Mouse (Mus musculus) midbrain, postnatal 0 days (tissue): ENCODE results near the gene Mbnl2. TPM values are rescaled to one million over a fixed set of nuclear protein-coding genes. Genes with fewer than 3 reads are reported as not detected.

Source experiments
- ATAC-seq: fragments of 200-750 bp; cut with Nextera tagmentation; 2 replicates; pipeline ENCODE4 v1.8.0; 2017; ENCODE audit warnings: moderate number of reproducible peaks, mild to moderate bottlenecking, moderate TSS enrichment, moderate library complexity; ENCODE audit not compliant: low FRiP score
- DNase-seq: peaks from one replicate; pipeline ENCODE4 v3.0.0-alpha.2; 2015; ENCODE audit warnings: low spot score
- H3K27ac ChIP-seq: fragments of 300-500 bp; sonication (generic); 2 replicates; pipeline ENCODE4 v1.5.1; 2014; ENCODE audit warnings: low read depth, mild to moderate bottlenecking, low read length, mixed read lengths
- H3K27me3 ChIP-seq: fragments of 300-500 bp; sonication (generic); 2 replicates; pipeline ENCODE4 v1.6.1; 2014; ENCODE audit warnings: low read length, control low read depth, mixed read lengths; ENCODE audit not compliant: insufficient read depth
- H3K36me3 ChIP-seq: fragments of 300-500 bp; sonication (generic); 2 replicates; pipeline ENCODE4 v1.6.1; 2014; ENCODE audit warnings: low read length, control low read depth, mixed read lengths; ENCODE audit not compliant: insufficient read depth
- H3K4me1 ChIP-seq: fragments of 300-500 bp; sonication (generic); 2 replicates; pipeline ENCODE4 v1.6.1; 2014; ENCODE audit warnings: mild to moderate bottlenecking, control low read depth, antibody characterized with exemption, low read length, mixed read lengths; ENCODE audit not compliant: insufficient read depth
- H3K4me2 ChIP-seq: fragments of 300-500 bp; sonication (generic); 2 replicates; pipeline ENCODE4 v1.6.1; 2014; ENCODE audit warnings: low read depth, mild to moderate bottlenecking, low read length, mixed read lengths; ENCODE audit not compliant: poor library complexity, severe bottlenecking
- H3K4me3 ChIP-seq: fragments of 300-500 bp; sonication (generic); 2 replicates; pipeline ENCODE4 v1.5.1; 2014; ENCODE audit warnings: low read depth, mild to moderate bottlenecking, low read length, moderate library complexity
- H3K9ac ChIP-seq: fragments of 300-500 bp; sonication (generic); replicated peaks from 2 replicates; pipeline ENCODE4 v1.6.1; 2014; ENCODE audit warnings: mild to moderate bottlenecking, low read length, moderate library complexity, mixed read lengths; ENCODE audit not compliant: poor library complexity, severe bottlenecking
- H3K9me3 ChIP-seq: fragments of 300-500 bp; sonication (generic); 2 replicates; pipeline ENCODE4 v1.6.1; 2016; ENCODE audit warnings: low read length, control low read depth
- CTCF ChIP-seq: IDR thresholded peaks from 2 replicates; pipeline ENCODE4 v1.5.1; 2016; ENCODE audit warnings: antibody characterized with exemption, mild to moderate bottlenecking
- WGBS: fragments of 180-500 bp; shearing (Covaris S2); extraction: QIAGEN DNeasy Blood & Tissue Kit; methylation state at CpG from one replicate; pipeline ENCODE4 v1.1.7; 2014; 5-methylcytosine and 5-hydroxymethylcytosine counted together
- polyA plus RNA-seq: library from polyadenylated mRNA; unstranded; fragments of >200 nt; fragmentation: Nextera tagmentation; extraction: Ambion mirVana; gene quantifications from 2 replicates; pipeline ENCODE4 v1.2.1, GENCODE M21; 2015
- total RNA-seq: library from RNA; depleted of rRNA; stranded (reverse); fragments of >200 nt; gene quantifications from 2 replicates; pipeline ENCODE4 v1.2.3, GENCODE M21; 2014

Mbnl2 gene
- total and polyA plus RNA-seq, 2 experiments from 2014 or later: 19.5 to 41.4 TPM

DNA sequence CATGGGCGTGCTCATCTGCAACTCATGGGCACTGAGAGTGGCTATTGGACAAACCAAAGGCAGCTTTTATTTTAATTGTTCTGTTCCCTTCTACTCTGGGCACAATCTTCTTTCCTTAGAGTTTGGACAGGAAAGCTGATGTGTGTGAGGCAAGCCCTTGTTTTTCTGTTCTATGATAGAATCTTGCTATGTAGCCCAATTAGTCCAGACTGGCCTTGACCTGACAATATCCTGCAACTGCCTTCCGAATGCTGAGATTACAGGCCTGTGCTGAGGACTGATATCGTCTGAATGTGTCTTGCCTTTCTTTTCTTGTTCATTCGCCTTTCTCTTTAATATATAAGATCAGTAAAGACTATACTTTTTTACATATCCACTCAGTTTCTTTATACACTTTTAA lies 4.8 kb upstream of the Mbnl2 start:
- no peak overlapping the region for H3K4me3 ChIP-seq
- 86% methylated on average over 4 of the region's 4 CpGs for WGBS

GRCm38 (mm10) chr14:120271096-120271495 lies 4.4 kb upstream of the Mbnl2 start:
- H3K4me1 ChIP-seq: no peaks in the 10 kb centered on the region; the same call in 1 of the 2 replicates
- no peaks in the 10 kb centered on the region for H3K27me3 ChIP-seq
- H3K4me2 ChIP-seq: no peak overlapping the region
- H3K27ac ChIP-seq: no peak overlapping the region
- 80% methylated on average over 8 of the region's 8 CpGs for WGBS
- H3K9me3 ChIP-seq: no peaks in the 10 kb centered on the region
- DNase-seq: no peak
- TF ChIP-seq CTCF: no peak
- no peaks in the 10 kb centered on the region for H3K36me3 ChIP-seq
- no peak overlapping the region for H3K9ac ChIP-seq
- H3K4me3 ChIP-seq: no peak overlapping the region
- no peak for ATAC-seq

More for the DNA sequence above, 4.8 kb upstream of the Mbnl2 start:
- no peak for ATAC-seq
- TF ChIP-seq CTCF: no peak
- no peaks in the 10 kb centered on the region for H3K36me3 ChIP-seq
- H3K27me3 ChIP-seq: no peaks in the 10 kb centered on the region
- no peak overlapping the region for H3K27ac ChIP-seq
- H3K9me3 ChIP-seq: no peaks in the 10 kb centered on the region
- no peak for DNase-seq
- H3K9ac ChIP-seq: no peak overlapping the region
- no peak overlapping the region for H3K4me2 ChIP-seq
- no peaks in the 10 kb centered on the region; the same call in 1 of the 2 replicates for H3K4me1 ChIP-seq

- H3K9me3 ChIP-seq: no peaks in the 10 kb centered on the region
- ATAC-seq: no peak
- no peak overlapping the region for H3K27ac ChIP-seq
- no peak overlapping the region for H3K4me3 ChIP-seq
- no peak overlapping the region for H3K4me2 ChIP-seq
- no peak overlapping the region for H3K9ac ChIP-seq
- TF ChIP-seq CTCF: no peak
- H3K27me3 ChIP-seq: no peaks in the 10 kb centered on the region
- H3K4me1 ChIP-seq: peaks cover 9% of the 10 kb centered on the region
- no peaks in the 10 kb centered on the region for H3K36me3 ChIP-seq
- no peak for DNase-seq
- 60% methylated on average over 5 of the region's 5 CpGs for WGBS
These were observed 1.7 kb upstream of the Mbnl2 start for GRCm38 (mm10) chr14:120273766-120274165.

- no peak for DNase-seq
- 35% methylated on average over 5 of the region's 5 CpGs for WGBS
- no peak for ATAC-seq
- Histone ChIP-seq H3K4me1 (peaks cover 15% of the 10 kb centered on the region), H3K4me3 (peak overlapping the region; percentile 49), H3K27me3 (no peaks in the 10 kb centered on the region), H3K9ac (no peak overlapping the region), H3K27ac (peak overlapping the region; percentile 38; the same call in 1 of the 2 replicates), H3K4me2 (peak overlapping the region; percentile 62), H3K9me3 (no peaks in the 10 kb centered on the region), H3K36me3 (no peaks in the 10 kb centered on the region)
- TF ChIP-seq CTCF: no peak
These were observed 723 bp upstream of the Mbnl2 start for GRCm38 (mm10) chr14:120274746-120275145.

GRCm38 (mm10) chr14:120276343-120277080 lies 1.0 kb downstream of the Mbnl2 start:
- H3K36me3 ChIP-seq: no peaks in the 10 kb centered on the region
- 10% methylated on average over 10 of the region's 10 CpGs for WGBS

GRCm38 (mm10) chr14:120277081-120277656 lies 1.7 kb downstream of the Mbnl2 start:
- ATAC-seq (no peak), DNase-seq (peak; percentile 44)
- Histone ChIP-seq H3K27ac (no peak overlapping the region), H3K36me3 (no peaks in the 10 kb centered on the region), H3K9ac (peak overlapping the region; percentile 54; the same call in 1 of the 2 replicates), H3K4me3 (peak overlapping the region; percentile 49), H3K27me3 (no peaks in the 10 kb centered on the region), H3K9me3 (no peaks in the 10 kb centered on the region), H3K4me2 (peak overlapping the region; percentile 62), H3K4me1 (peaks cover 17% of the 10 kb centered on the region)
- WGBS: 17% methylated on average over 10 of the region's 10 CpGs
- TF ChIP-seq CTCF: no peak

More at GRCm38 (mm10) chr14:120276343-120277080, 1.0 kb downstream of the Mbnl2 start:
- H3K27me3 ChIP-seq: no peaks in the 10 kb centered on the region
- peak overlapping the region; percentile 49 for H3K4me3 ChIP-seq
- H3K9ac ChIP-seq: peak overlapping the region; percentile 54
- TF ChIP-seq CTCF: no peak
- ATAC-seq (no peak), DNase-seq (peak; percentile 14)
- H3K9me3 ChIP-seq: no peaks in the 10 kb centered on the region
- H3K4me2 ChIP-seq: peak overlapping the region; percentile 62
- peak overlapping the region; percentile 28; the same call in 1 of the 2 replicates for H3K27ac ChIP-seq
- peaks cover 17% of the 10 kb centered on the region for H3K4me1 ChIP-seq
